Mouse (Mus musculus) spleen, embryonic (tissue): ENCODE results near the gene Ranbp3.

Experiments
- CTCF ChIA-PET: fragments of 350-600 bp; sonication (Branson Sonifier 250); formaldehyde crosslinking; loops from one replicate; lab custom pipeline; 2022; lab: Charles Lee

Gene Ranbp3

DNA sequence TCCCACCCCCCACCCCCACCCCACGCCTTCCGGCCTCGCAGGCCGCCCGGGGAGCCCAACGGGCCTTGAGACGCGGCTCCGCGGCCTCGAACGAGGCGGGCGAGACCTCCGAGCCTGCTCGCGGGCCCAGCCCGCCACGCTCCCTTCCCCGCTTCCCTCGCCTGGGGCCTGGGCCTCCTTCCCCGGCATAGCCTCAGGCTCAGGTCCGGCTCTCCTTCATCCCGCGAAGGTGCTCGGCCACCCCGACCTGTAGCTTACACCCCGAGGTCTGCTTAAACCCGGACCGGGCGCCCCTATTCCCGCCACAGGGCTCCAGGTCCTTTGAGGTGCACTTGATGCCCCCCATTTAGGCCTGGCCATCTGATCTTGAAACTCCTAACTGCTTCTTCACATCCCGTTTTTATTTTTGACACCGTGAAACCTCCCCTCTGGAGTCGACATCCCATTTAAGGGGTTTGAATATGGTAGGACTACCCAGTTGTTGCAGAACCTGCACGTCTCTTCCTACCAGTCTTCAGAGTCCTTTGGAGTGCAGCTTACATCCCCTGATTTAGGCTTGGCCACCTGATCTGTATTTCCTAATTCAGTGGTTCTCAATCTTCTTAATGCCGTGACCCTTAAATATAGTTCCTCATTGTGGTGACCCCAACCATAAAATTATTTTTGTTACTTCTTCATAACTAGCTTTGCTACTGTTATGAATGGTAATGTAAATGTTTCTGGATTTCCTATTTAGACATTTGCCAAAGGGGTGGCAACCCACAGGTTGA is 738 bp downstream of the Ranbp3 start:
- CTCF ChIA-PET, result no interaction called here

DNA sequence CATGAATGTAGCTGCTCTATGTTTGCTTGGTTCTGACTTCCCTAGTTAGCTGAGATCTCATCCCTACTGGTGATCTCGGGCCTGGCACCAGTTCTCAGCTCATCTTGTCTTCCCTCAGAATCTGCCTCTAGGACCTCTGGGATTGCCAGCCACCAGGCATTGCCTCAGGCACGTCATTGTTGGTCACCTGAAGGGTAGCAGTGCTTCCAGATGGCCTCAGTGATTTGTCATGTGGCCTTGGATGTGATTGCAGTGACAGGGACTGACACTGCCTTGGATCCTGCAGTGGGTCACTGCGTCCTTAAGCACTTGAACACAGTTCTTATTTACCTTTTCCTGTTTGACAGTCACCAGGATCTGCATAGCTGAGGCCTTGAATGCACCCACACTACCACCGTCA is 8.7 kb downstream of the Ranbp3 start:
- CTCF ChIA-PET, result no interaction called here

DNA sequence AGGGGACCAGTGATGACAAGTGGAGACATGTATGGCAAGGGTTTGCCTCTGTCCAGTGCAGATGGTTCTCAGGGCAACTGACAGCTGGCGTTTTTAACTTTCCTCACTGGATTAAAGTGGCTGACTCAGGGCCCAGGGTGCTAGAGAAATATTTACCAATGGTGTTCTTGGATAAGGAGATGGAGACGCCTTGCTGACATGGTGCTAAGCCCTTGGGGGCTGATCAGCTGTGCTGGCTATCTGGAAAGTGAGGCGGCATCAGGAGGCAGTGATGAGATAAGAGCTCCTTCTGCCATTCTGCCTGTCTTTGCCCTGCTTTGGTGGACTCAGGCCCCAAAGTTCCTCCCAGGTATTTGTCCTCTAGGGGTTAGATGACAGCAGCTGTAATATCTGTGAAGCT is 9.8 kb downstream of the Ranbp3 start:
- CTCF ChIA-PET, result no interaction called here

DNA sequence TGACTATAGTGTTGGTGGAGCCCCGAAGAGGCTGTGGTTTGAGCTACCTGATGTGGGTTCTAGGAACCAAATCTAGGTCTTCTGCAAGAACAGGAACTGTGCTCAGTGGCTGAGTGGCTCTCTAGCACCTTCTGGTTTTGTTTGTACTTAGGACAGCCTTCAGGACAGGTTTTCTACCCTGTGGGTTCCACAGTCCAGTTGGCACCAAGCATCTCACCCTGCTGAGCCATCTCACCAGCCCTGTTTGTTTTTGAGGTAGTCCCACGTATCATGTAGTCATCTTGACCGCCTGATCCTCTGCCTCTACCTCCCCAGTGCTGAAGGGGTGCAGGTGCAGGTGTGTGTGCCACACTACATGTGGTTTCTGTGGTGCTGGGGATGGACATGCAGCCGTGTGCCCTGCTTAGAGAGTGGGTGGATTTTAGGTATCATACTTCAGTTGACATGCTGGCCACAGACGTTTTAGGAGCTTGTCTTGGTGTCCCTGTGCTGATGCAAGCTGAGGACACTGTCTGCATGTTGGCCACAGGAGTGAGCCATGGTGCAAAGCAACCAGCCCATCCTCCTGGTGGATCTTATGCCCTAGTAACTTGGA is 10.5 kb downstream of the Ranbp3 start:
- CTCF ChIA-PET, result no interaction called here

DNA sequence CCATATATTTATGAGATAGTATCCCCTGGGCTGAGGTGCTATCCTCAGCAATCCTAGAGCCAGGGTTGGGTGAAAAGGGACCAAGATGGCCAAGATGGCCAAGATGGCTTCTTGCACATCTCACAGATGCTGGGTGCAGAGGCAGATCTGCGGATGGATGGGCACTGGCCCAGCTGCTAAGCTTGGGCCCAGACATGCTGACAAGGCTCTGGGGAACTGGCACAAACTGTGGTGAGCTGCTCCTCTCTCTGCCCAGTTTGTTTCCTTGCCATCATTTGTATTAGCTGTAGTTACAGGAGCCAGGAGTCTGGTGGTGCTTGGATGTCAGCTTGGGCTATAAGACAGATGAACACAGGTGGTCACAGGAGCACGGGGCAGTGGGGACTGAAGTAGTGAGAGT is 11.6 kb downstream of the Ranbp3 start:
- CTCF ChIA-PET, result no interaction called here

DNA sequence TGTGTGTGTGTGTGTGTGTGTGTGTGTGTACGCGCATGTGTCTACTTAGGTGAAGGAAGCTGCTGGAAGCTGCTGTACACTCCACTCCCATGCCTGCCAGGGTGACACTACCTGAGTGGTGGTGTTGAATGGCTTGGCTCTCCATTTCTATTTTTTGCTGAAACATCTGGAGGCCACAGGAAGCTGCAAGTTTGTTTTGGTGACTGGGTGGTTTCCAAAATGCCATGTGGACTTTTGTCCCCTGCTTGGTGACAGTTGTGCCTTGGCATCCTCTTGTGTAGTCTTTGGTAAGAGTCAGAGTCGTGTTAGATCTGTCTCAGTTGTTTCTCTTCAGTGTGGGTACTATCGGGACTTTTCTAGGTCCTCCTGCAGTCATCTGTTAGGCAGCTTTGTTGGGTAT is 13.7 kb downstream of the Ranbp3 start:
- CTCF ChIA-PET, result no interaction called here

DNA sequence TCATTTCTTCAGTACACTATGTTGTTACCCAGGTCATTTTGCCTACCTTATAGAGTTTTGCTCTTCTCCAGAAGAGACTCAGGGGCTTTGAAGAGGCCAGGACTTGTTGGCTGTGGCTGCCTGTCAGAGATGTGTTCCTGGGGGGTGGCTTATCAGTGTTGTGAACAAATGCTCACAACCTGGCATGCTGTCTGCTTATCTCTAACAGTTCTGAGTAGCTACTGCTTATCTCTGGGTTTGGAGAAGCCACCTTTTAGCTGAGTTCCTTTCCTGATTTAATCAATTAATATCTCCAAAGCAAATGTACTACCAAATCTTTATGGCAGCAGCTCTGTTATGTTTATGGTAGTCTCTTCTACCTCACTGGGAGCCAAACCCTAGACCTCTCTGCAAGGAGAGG is 15.0 kb downstream of the Ranbp3 start:
- CTCF ChIA-PET, result no interaction called here

DNA sequence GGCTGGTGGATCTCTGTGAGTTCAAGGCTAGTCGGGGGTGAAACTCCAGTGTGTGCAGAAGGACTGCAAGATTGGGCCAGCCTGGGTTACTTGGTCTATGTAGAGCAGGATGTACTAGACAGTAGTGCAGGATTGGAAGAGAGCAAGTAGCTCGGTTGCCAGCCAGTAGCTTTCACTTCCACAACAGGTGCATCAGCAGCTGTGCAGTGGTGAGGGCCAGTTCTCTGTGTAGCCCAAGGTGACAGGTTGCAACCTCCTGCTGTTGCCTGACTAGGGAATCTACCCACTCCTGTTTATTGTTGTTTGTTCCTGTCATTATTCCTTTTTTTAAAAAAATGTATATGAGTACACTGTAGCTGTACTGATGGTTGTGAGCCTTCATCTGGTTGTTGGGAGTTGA is 15.6 kb downstream of the Ranbp3 start:
- CTCF ChIA-PET, result no interaction called here

DNA sequence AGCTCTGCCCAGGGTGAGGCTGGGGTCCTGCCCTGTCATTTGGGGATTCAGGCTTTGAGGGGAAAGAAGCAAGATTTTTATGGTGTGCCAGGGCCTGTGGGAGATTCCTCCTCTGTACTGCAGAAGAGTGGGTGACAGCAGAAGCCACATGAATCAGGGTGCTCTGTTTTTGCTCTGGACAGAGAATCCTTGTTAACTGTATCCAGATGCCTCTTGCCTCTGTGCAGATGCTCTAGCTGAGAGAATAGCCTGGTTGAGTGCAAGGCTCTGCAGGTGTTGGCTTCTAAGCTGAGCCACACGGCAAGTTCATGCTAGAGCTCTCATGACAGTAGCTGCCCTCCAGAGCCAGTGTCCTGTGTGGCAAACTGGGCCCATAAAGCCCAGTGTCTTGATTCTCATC is 20.3 kb downstream of the Ranbp3 start:
- CTCF ChIA-PET, result no interaction called here

DNA sequence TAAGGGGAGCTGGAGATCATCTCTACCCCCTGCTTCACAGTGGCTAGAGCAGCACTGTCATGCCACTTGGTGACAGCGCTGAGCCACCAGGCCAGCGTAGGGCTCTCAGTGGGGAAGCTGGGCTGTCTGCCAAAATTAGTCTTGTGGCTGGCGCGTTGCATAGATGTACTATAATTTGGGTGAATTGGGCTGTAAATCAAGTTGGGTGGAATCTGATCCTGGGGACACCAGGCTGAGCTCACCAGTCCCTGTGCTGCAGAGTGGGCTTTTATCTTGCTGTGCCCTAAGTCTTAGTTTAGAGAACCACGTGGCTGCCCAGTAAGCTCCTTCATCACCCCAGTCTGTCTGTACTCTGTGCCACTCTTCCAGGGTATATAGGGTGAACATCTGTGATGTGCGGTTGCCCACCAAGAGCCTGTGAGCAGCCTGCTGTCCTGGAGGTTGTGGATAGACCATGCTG is 20.8 kb downstream of the Ranbp3 start:
- CTCF ChIA-PET, result no interaction called here

DNA sequence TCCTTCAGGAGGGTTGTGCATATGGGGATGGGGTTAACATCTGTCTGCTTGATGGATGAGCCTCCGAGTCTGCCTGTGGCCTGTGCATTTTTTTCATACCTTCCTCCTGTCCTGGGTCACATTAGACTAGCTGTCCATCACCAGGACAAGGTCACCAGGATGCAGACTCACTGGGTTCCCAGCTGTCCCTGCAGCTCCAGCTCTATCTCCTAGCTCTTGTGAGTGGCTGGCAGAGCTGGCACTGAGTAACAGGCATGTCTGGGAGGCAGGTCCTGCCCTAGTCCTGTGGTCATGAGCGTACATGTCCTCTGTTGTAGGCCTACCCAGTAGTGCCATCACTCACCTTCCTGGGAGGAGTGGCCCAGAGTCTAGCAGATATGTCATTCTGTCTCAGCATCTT is 27.4 kb downstream of the Ranbp3 start:
- CTCF ChIA-PET, result no interaction called here

DNA sequence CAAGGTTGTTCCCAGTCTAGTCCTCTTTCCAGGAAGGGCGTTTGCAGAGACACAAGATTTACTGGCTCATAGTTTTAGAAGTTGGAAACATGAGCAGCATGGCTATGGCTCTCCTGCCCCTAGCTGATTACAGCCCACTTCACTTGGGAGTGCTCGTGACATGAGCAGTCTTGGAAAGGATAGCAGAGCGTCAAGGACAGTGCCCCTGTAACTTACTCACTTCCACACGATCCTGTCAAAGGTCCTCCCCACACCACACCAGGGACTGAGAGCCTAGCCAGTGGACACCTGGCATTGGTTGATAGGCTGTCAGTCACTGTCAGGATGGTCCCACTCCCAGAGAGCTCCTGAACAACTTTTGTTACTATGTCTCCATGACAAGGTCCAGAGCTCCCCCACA is 29.9 kb downstream of the Ranbp3 start:
- CTCF ChIA-PET, result no interaction called here

DNA sequence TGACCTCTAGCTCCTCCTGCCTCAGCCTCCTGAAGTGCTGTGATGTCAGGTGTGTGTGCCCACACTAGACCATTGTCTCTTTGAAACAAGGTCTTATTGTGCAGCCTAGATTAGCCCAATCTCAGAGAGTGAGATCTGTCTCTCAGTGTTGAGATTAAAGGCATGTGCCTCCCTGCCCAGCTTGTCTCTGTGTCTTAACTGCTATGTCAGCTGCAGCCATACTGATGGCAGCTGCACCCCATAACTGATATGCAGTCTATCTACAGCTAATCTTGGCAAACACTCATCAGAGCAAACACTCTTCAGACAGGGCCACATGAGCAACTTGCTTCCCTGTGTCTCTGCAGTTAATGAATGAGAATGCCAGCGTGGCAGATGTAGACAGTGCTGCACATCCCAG is 33.4 kb downstream of the Ranbp3 start:
- CTCF ChIA-PET, result interaction anchor here (0.6 kb wide), 1 partner anchor 51 kb away, joined by 3 read pairs; the partner anchor contains the start of gene Nrtn

DNA sequence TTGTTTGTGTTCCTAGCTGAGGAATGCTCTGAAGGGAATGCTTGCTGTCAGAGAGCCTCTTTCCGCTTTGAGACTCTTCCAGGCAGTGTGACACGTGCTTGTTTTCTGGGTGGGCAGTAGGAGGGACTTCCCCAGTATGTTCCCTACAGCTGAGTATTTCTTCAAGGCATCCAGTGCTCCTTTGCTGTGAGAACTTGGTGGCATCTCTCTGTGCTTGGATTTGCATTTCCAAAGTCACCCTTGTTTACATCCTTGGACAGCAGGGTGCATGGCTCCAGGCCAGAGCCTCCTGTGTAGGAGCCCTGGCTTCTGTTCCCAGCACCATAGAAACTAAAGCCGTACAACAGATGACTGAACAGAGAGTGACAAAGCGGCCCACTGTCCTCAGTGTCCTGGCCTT is 35.6 kb downstream of the Ranbp3 start:
- CTCF ChIA-PET, result no interaction called here

DNA sequence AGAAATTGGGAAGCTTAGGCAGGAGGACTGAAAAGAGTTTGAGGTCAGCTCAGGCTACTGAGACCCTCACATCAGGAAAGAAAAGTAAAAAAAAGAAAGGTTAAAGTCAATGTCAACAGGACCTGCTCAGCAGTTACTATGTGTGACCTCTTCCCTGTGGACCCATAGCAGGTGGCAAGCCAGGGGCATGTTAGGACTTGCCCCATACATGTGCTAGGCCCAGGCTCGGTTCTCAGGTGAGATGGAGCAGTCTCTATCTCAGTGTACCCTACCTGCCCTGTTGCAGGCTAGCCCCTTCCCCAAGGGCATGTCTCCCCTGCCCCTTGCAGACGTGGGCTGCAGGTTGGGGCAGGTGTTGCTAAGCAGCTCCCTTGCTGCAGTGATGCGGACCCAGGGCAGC is 36.6 kb downstream of the Ranbp3 start:
- CTCF ChIA-PET, result no interaction called here

DNA sequence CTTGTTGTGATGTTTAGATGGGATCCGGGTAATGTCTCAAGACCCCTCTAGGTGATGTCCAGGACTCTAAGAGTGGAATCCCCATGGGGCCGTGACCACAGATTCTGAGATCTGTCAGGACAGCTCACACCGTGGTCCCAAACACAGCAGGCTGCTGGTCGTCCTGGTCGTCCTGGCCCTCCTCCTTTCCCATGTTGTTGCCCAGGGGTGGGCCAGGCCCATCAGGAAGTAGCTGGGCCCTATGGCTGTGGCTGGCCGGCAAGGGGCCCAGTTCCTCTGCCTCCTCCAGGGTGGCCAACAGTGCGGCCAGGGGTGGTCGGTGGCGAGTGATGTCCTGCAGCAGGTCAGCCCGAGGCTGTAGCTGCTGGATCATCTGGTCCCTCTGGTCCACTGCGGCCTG is 42.3 kb downstream of the Ranbp3 start:
- CTCF ChIA-PET, result interaction anchor here (0.6 kb wide), 1 partner anchor 105 kb away, joined by 4 read pairs; no protein-coding TSS in a partner anchor

DNA sequence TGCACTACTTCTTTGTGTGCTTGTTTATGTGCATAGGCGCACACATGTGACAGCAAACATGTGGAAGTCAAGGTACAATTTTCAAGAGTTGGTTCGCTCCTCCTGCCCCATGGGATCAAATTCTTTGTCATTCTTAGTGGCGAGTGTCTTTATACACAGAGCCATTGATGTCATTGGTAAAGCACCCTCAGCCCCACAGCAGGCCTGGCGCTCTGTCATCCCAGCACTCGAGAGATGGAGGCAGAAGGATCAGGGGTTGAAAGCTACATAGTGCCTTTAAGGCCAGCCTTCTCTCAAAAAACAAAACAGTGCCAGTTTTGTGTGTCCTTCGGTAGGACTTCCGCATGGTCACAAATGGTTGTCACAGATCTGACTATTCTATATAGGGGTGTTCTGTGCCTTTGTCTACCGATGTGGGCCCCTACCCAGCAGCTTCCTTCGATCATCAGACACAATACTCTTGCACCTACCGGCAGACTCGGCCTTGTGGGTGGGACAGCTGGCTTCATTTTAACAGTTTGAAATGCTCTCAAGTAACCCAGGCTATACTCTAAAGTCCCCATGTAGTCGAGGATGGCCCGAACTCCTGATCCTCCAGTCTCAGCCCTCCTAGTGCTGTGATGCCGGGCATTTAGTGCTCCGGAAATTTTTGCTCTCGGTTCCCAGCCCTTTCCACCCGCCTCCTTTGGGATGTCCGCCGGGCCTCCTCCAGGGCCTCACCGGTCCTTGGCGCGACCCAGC is 43.0 kb downstream of the Ranbp3 start:
- CTCF ChIA-PET, result interaction anchor here (0.6 kb wide), 1 partner anchor 104 kb away, joined by 4 read pairs; no protein-coding TSS in a partner anchor

DNA sequence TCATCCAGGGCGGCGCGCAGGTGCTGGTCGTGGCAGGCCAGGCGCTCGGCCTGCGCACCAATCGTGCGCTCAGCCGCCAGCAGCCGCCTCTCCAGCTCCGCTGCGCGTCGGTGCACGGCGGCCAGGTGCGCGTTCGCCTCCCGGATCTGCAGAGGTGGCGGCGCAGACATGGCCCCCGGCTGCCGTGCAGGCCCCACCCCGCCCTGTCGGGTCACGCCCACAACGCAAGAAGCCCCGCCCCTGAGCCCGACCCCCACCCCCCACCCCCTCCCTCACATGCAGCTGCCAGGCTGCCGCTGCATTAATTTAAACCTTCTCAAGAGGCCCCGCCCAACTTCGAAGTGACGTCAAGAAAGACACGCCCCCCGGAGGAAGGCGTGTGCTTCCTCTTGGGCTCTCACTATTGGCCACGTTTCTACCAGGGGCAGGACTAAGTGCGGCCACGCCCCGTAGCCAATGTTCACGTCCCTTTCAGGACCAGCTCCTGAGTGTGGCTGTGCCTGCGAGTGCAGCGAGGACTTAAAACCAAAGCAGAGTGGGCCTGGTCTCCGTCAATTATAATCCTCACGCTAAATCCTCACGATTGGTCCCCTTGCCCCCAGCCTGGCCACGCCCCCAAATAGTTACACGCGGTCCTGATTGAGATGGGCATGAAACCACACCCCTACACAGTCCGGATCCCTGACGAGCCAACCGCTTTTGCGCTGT is 43.7 kb downstream of the Ranbp3 start:
- CTCF ChIA-PET, result interaction anchor here (0.6 kb wide), 1 partner anchor 48 kb away, joined by 5 read pairs; no protein-coding TSS in a partner anchor

DNA sequence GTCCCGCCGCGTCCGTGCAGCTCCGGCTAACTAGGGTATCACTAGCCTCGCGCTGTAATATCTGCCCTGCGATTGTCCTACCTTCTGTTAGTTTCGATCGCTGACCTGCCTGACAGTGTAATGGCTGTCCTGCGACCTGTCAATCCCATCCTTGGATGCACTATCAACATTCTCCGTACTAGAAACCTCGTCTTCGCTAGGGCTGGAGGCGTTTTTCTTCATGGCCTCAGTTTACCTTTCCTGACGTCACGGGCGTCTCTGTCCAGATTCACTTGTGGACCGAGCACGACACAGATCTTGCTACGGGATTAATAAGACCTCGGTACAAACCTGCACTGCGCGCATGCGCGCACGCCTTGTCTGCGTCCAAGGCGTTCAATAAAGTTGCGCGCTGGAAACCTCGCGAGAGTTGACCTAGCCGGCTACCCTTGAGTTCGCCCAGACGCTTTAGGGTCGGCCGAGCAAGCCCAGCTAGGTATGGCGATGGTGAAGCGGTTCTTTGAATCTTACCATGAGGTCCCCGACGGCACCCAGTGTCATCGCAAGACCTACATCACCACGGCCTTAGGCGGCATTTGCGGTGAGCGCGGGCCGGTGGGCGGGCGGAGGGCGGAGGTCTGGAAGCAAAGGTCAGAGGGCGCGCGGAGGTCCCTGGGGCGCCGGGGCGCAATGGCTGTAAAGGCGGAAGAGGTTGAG is 44.4 kb downstream of the Ranbp3 start, which contains the start of the genes Ndufa11 and Vmac:
Gene Ndufa11 (plus strand): TSS at position 405 of the 696 bp plus-strand sequence.
Gene Vmac (minus strand): TSS at position 660 of the 696 bp plus-strand sequence.
- CTCF ChIA-PET, result interaction anchor here (0.6 kb wide), 1 partner anchor 48 kb away, joined by 5 read pairs; no protein-coding TSS in a partner anchor

DNA sequence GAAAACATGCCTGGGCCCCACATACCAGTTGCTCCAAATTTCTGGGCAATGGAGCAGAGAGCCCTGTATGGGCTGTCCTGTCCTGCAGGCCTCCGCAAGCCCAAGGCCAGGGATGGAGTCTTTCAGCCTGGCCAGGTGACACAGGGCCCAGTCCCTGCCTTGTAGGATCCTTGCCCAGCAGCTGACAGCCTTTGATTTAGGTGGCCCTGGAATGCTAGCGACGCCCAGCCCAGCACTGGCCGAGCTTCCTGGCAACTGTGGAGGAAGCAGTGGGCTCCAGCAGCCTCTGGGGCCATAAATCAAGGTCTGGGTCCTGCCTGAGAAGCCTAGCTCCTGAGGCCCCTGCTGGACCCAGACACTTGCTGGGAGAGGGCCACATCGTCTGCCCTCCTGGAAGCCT is 49.3 kb downstream of the Ranbp3 start:
- CTCF ChIA-PET, result no interaction called here
